Mouse (Mus musculus) monocyte, adult 5-6 weeks (primary cell): ENCODE measurements around the gene Glis2. TPM values are rescaled to one million over a fixed set of nuclear protein-coding genes. Genes with fewer than 3 reads are reported as not detected.

Source experiments
- ATAC-seq: fragments of 153-309, 156-312 bp; replicated peaks from 2 replicates; pipeline ENCODE4 v1.8.0; 2017; ENCODE audit warnings: mild to moderate bottlenecking; ENCODE audit not compliant: low TSS enrichment, insufficient number of reproducible peaks, severe bottlenecking, poor library complexity, low FRiP score
- total RNA-seq: library from RNA; stranded (forward); fragments of 200-1000, 200-491, 200-594 nt; gene quantifications from 3 replicates; pipeline ENCODE4 v1.2.3, GENCODE M21; 2017

The Glis2 gene
- total RNA-seq, 1 experiment from 2014 or later: 0.76 TPM

DNA sequence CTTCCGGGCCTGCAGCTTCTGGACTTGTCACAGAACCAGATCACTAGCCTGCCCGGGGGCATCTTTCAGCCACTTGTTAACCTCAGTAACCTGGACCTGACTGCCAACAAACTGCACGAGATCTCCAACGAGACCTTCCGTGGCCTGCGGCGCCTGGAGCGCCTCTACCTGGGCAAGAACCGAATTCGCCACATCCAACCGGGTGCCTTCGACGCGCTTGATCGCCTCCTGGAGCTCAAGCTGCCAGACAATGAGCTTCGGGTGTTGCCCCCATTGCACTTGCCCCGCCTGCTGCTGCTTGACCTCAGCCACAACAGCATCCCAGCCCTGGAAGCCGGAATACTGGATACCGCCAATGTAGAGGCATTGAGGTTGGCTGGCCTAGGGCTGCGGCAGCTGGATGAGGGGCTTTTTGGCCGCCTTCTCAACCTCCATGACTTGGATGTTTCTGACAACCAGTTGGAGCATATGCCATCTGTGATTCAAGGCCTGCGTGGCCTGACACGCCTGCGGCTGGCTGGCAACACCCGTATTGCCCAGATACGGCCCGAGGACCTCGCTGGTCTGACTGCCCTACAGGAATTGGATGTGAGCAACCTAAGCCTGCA, 54.0 kb downstream of the Glis2 start:
- ATAC-seq: no peak

DNA sequence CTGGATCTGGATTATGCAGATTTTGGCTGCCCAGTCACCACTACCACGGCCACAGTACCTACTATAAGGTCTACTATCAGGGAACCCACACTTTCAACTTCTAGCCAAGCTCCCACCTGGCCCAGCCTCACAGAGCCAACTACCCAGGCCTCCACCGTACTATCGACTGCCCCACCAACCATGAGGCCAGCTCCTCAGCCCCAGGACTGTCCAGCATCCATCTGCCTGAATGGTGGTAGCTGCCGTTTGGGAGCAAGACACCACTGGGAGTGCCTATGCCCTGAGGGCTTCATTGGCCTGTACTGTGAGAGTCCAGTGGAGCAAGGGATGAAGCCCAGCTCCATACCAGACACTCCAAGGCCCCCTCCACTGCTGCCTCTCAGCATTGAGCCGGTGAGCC, 54.7 kb downstream of the Glis2 start:
- no peak for ATAC-seq

DNA sequence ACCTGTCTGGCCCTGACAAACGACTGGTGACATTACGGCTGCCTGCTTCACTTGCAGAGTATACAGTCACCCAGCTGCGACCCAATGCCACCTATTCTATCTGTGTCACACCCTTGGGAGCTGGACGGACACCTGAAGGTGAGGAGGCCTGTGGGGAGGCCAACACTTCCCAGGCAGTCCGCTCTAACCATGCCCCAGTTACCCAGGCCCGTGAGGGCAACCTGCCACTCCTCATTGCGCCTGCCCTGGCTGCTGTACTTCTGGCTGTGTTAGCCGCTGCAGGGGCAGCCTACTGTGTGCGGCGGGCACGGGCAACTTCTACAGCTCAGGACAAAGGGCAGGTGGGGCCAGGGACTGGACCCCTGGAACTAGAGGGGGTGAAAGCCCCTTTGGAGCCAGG, 55.2 kb downstream of the Glis2 start:
- ATAC-seq: no peak

DNA sequence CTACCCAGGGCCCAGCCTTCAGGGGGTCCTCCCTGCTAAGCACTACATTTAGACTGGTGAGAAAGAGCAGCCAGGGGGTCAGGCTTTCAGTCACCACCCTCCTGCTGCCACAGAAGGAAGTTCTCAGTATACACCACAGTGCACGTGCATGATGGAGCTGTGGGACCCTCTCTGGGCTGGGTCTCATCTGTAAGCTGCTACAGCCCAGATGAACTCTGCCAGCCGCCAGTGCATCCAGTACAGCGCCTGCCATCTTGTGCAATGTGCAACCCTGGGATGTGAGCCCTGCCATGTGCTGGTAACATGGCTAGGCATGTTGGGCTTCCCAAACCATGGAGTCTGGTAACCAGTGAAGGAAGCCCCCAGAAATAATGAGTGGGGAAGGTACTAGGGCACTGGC, 55.6 kb downstream of the Glis2 start:
- no peak for ATAC-seq

DNA sequence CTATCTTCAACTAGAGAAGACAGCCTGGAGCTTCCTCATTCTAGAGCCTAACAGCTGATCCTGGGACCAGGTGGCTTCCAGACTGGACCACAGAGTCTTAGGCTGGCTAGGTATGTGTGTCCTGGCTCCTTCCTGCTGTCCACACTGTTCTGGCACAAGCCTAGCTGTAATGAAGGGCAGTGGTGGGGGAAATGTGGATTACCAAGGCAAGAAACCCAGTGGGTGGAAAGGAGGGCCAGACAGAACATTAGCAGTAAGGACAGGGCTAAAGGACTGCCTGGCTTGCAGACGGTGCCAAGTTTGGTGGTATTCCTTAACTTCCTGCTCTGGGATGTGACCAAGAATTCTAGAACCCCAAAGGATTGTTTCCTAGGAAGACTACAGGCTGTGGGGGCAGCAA, 56.6 kb downstream of the Glis2 start:
- ATAC-seq: no peak

DNA sequence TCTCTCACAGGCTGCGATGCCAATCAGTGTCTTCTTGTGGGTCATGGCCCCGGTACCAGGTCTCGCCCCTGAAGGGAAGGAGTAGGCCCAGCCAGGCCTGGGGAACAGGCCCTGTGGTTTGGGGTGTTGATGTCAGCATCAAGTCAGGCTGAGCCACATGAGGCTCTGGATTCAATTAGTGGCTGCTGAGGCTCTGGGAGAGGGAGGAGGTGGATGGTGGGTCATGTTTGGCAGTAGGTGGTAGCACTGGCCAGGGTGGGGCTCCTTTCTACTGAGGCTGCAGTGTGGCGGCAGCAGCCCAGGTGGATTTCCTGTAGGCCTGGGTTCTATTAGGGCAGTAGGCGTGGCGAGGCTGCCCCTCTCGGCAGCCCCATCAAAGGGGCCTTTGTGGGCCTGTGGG, 57.1 kb downstream of the Glis2 start:
- ATAC-seq: no peak

DNA sequence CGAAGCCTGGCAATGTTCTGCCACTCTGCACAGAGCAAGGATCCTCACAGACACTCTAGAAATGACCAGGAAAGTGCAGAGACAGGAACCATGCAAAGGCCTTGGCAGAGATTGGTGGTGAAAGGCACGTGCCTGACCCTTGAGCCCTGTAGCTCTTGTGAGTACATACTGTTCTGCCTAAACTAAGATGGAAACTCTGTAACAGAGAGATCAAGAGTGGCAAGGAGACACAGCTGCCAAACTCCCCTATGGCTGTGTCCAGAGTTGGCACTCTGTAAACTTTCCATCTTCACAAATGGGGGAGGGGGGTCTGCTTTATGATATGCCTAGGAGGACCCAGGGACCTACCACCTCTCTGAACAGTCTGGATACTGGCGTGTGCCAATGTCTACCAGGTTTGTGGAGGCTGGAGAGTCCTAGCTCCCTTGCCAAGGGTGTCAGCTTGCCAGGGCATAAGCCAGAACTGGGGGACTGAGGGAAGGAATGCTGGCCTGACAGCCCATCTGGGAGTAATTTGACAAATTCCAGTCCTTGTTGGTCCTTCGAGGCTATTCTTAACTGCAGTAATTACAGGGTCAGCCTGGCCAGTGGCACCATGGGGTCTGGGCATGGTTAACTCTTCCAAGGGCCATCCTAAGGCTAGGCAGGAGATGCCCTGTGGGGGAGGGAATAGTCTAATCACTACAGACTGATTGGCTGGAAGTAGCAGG, 58.3 kb downstream of the Glis2 start:
- ATAC-seq: no peak

DNA sequence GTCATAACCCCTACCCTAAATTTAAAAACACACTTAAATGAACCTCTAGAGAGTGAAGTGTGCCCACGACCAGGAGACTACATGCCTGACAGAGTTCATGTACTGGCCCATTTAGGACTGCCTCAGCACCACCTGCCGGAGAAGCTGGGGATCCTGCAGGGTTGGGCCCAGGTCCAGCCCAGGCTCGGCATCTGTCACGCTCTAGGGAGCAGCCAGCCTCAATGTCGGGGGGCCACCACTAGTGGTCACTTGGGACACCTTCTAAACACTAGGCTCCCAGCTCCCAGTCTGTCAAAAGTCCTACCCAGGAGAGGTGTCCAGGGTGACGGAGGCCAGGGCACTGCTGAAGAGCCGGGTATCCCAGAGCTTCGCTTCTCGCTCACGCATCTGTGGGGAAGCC, 60.2 kb downstream of the Glis2 start:
- ATAC-seq: no peak

DNA sequence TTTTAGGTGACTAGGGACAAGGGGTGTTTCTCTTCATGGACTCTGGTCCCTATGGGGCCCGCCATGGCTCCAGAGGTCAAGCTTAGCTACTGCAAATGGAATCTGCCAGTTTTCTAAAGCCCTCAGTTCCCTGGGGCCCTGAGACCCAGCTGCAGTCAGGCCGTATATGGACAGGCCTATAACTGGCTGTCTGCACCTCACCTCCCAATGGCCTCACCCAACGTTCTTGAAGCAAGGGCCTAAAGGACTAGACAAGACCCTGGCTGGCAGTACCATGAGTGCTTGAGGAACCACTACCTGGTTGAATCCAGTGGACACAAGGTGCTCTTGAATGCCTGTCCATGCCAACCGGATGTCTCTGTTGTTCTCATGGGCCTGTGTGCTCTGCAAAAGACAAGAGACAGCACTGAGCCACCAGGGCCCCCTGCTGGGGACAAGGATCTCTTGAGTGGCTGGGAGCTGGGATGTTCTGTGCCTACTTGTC, 60.8 kb downstream of the Glis2 start:
- ATAC-seq: no peak

DNA sequence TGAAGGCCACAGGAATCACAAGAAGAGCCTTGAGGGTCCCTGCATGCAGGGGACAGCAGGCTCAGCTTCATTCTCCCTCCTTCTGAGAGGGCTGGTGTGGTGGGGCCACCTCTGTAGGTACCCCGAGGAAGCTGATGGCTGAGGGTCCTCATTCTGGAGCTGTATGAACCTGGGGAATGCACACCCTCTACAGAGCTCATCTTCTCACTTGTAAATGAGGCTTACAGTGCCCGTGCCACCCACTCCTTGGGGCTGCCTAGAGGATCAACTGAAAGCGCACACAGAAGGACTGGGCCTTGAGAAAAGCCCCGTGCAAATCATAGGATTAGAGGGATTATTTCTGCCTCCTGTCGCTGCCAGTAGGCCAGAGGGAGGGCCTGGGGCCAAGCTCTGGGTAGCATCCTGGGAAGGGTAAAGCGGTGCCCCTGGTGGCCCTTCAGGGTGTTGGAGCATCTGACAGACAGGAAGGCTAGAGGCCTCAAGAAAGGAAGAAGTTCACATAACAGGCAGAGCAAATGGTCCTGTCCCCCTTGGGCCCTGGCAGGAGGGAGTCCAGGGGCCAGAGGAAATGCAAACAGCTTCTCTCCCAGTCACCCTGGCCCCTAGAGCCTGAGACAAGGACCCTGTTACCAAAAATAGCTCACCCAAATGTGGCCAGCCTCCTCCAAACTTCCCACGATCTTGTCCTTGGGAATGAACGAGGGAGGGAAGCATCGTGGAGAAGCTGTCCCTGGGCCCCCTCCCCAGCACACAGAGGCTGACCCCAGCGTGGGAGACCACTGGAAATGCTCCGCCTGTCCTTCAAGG, 61.5 kb downstream of the Glis2 start:
- no peak for ATAC-seq

DNA sequence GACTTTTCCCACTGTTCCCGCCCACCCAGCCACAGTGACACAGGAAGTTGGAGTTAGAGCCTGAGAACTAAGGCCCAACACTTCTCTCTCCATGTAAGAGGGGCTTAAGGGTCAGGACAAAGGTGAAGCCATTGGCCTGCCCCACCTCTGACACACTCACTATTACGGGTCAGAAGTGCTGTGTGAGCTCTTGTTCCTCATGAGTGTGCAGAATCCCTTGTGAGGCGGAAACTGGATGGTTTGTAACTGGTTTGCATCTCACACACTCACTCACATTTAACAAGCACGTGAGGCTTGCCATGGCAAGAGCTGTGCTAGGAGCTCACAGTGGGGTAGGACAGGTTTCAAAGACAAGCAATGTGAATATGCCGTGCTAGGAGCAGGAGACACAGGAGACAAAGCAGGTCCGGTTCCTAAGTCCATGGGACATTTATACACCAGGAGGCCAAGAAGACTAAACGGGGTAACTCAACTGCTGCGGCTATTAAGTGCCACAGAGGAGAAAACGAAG, 62.1 kb downstream of the Glis2 start:
- ATAC-seq: no peak

DNA sequence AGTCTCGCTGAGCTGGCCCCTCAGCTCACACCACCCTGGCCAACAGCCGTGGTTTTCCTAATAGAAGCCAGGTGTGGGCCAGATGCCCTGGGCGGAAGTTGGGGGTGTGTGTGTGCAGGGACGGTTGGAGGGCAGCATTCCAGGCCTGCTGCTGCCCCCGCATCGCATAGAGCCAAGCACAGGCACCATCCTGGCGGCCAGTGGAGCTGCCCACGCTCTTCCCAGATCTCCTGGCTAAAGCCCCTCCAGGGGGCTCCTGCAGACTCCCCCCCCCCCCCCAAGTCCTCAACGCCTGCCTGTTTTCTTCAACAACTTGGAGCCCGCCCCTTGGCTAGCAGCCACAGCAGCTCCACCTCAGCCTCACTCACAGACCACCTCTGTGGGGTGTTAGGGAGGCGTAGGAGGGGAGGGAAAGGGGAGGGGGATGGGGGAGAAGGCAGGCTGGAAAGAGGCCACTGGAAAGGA, 64.3 kb downstream of the Glis2 start:
- ATAC-seq: no peak

DNA sequence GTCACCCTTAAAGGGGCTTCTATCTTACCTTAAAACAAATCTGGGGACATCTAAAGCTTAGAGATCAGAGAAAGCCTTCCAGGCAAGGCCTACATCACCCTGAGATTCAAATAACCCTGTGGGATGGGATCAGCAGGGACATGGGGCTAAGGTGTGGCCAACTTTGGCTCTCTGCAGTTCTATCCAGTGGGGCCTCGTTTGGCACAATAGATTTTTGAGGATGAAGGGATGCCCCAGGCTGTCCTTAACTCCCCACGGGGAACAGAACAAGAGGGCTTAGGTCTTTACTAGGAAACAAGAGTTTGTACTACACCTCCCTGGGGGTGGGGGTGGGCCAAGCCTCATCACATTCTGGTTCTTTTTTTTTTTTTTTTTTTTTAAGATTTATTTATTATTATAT, 64.8 kb downstream of the Glis2 start:
- ATAC-seq: no peak

DNA sequence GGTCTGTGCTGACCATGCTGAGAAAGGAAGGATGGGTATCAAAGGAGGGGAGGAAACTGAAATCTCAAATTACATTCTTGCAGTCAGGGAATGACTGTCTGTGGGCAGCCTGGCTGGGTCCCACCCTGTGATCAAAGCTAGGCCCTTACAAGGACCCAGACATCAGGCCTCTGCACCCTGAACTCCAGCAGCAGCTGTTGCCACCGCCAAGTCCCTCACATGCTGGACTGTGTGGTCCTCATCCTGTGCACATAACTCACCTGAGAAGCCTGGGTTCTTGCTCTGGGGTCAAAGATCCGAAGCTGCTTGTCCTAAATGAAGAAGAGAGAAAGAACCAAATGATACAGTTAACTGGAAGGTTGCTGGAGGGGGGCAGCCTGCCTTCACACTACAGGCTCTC, 67.1 kb downstream of the Glis2 start:
- no peak for ATAC-seq

DNA sequence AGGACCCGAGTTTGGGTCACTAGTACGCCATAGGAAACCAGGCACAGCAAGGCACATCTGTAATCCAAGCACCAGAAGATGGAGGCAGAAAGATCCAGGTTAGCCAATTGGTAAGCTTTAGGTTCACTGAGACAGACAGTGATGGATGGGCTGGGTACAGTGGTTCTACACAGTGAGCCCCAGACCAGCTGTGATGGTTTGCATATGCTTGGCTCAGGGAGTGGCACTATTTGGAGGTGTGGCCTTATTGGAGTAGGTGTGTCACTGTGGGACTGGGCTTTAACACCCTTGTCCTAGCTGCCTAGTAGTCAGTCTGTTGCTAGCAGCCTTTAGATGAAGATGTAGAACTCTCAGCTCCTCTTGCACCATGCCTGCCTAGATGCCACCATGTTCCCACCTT, 69.3 kb downstream of the Glis2 start:
- ATAC-seq: no peak

DNA sequence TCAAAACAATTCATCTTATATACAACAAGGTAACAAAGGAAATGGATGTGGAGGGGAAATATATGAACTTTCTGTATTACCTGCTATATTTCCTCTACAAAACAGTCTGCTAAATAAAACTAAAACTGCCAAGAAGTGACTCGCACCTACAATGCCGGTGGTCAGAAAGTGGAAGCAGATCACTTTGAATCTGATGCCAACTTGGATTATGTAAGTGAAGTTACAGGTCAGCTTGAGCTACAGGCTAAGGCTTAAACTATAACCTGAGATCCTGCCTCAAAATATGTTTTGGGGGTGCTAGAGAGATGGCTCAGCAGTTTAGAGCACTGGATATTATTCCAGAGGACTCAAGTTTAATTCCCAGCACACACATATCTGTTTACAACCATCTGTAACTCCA, 71.2 kb downstream of the Glis2 start:
- ATAC-seq: no peak

DNA sequence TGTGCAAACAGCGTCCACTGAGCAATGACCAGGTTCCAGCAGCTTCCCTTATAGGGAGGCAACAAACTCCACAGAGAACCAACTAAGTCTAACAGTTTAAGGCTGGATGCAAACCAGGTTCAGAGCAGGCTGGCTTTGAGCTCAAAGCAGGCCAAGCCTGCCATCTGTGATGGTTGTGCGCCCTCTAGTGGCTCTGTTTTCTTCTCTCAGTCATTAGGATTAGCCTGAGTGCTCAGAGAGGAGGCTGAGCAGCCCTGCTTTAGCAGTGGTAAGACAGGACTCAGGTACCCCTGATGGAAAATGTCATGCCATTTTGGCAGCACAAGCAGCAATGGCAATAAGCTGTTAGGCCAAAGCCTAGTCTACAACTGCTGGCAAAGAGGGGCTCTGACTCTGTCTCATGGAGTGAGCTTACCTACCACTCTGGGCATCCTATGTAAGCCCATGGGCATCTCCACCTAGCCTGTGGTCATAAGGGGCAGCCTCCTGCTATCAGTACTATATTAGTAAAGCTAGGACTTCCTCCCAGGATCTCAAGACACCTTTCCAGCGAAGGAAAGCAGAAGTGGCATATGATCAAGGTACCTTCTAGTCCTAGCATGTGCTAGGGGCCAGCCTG, 72.8 kb downstream of the Glis2 start:
- ATAC-seq: peak; percentile 87

DNA sequence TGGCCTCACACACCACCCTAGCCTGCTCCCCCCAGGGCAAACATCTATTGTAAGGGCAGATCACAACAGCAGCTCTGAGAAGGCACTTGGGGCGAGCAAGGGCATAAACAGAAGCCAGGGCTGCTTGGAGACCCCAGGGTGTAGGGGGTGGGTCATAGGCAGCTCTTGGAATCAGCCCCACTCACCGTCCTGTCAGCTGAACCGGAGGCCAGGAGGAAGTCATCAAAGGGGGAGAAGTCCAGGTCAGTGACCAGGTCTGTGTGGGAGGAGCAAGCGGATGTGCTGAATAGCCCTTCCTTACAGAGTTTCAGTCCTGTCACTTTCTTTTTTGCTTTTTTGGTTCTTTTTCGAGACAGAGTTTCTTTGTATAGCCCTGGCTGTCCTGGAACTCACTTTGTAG, 75.8 kb downstream of the Glis2 start:
- no peak for ATAC-seq

DNA sequence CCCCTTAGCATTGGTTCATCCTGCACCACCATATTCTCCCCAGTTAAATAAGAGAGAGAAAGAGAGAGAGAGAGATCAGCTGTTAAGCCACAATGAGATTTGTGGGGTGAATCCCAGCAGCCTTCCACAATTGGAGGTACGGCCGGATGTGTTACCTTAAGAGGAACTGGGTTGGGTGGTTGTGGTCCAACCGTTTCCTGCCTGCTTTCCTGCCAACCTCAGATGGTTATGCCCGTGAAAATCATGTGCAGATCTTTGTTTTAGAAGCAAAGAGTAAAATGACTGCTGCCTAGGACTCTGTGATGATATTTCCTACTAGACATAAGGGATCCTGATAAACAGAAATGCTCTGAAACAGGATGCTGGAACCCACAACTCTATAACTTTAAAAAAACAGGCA, 79.6 kb downstream of the Glis2 start:
- peak; percentile 54 for ATAC-seq
